In the genomic region with DNA sequence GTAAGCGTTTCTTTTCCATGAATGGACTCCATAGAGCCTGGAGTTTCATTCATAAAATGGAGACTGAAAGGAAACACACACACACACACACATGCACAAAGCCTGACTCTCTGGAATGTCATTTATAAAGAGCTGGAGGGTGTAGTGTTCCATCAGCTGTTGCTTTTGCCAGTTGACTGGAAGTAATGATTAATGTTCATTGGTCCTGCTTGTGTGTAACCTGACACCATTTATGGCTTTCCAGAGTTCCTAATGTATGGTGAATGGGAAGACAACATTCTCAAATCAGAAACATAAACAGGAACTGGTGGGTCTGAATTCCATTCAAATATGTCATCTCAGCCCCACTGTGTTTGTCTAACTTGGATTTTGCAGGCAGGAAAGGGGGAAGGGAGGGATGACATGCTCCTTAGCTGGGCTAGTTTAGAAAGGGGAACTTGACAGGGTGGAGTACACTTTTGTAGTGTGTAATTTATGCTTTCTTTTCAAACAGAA, we compare ENCODE assay signal across 8 mouse cellular contexts.
DNase-seq lines count a peak whose midpoint lies in the region; ATAC-seq and TF ChIP-seq lines count a peak whose summit lies in the region.

No protein-coding gene starts in this region.

- 0% methylated on average over 1 of the region's 1 CpGs for WGBS in embryonic facial prominence, embryonic 13.5 days
- WGBS in hindbrain, postnatal 0 days, result 13% methylated on average over 1 of the region's 1 CpGs
- WGBS in midbrain, embryonic 14.5 days, result 8% methylated on average over 1 of the region's 1 CpGs

- H3K4me3 ChIP-seq in embryonic facial prominence, embryonic 13.5 days, result no peak overlapping the region
- no peak overlapping the region for H3K4me3 ChIP-seq in hindbrain, postnatal 0 days (ENCODE audit: low read length)
- no peak overlapping the region for H3K4me3 ChIP-seq in midbrain, embryonic 14.5 days (replicated peaks; ENCODE audit: low read depth, low read length)

- H3K4me1 ChIP-seq in embryonic facial prominence, embryonic 13.5 days, result peaks cover 21% of the 10 kb centered on the region
- 0 out of 2 replicates have a peak, but pooled peaks cover 3% of the 10 kb centered on the region for H3K4me1 ChIP-seq in hindbrain, postnatal 0 days (ENCODE audit: insufficient read depth, low read length)
- no peaks in the 10 kb centered on the region for H3K4me1 ChIP-seq in midbrain, embryonic 14.5 days (ENCODE audit: control insufficient read depth, insufficient read depth, low read length)

- 0 out of 2 replicates have a peak overlapping the region, but pooled peaks have one; percentile 22 for H3K27ac ChIP-seq in embryonic facial prominence, embryonic 13.5 days
- H3K27ac ChIP-seq in hindbrain, postnatal 0 days, result no peak overlapping the region
- no peak overlapping the region for H3K27ac ChIP-seq in midbrain, embryonic 14.5 days (replicated peaks; ENCODE audit: low read depth, low read length)

- no peaks in the 10 kb centered on the region for H3K9me3 ChIP-seq in embryonic facial prominence, embryonic 13.5 days
- H3K9me3 ChIP-seq in hindbrain, postnatal 0 days (ENCODE audit: low read length), result no peaks in the 10 kb centered on the region
- no peaks in the 10 kb centered on the region for H3K9me3 ChIP-seq in midbrain, embryonic 14.5 days (ENCODE audit: control insufficient read depth, low read length)

- no peaks in the 10 kb centered on the region for H3K36me3 ChIP-seq in embryonic facial prominence, embryonic 13.5 days
- H3K36me3 ChIP-seq in hindbrain, postnatal 0 days (ENCODE audit: insufficient read depth, low read length), result no peaks in the 10 kb centered on the region
- H3K36me3 ChIP-seq in midbrain, embryonic 14.5 days (ENCODE audit: control insufficient read depth, insufficient read depth, low read length), result no peaks in the 10 kb centered on the region

- TF ChIP-seq CTCF in hindbrain, postnatal 0 days (IDR thresholded peaks at IDR 0.05; ENCODE audit: low read depth), result no peak

- peak; percentile 32 for DNase-seq in R1 (ENCODE audit: low read depth, low spot score)
- DNase-seq in hindbrain, postnatal 0 days (ENCODE audit: low spot score), result peak; percentile 11
- peak; percentile 43 for DNase-seq in midbrain, embryonic 14.5 days
- no peak for DNase-seq in thymus, postnatal 4 days
- no peak for DNase-seq in adrenal gland, adult 18-20 months (ENCODE audit: low spot score in 2 of 2)
- DNase-seq in cerebellum, postnatal 4 days (ENCODE audit: low spot score in 2 of 2), result no peak

- no peak overlapping the region; the same call in 1 of the 2 replicates for H3K4me2 ChIP-seq in embryonic facial prominence, embryonic 13.5 days
- H3K4me2 ChIP-seq in hindbrain, postnatal 0 days (ENCODE audit: low read depth, low read length), result no peak overlapping the region
- no peak overlapping the region for H3K4me2 ChIP-seq in midbrain, embryonic 14.5 days (ENCODE audit: low read length)

- peaks cover 7% of the 10 kb centered on the region for H3K27me3 ChIP-seq in embryonic facial prominence, embryonic 13.5 days
- no peaks in the 10 kb centered on the region for H3K27me3 ChIP-seq in hindbrain, postnatal 0 days (ENCODE audit: insufficient read depth, low read length)
- H3K27me3 ChIP-seq in midbrain, embryonic 14.5 days (ENCODE audit: control insufficient read depth, insufficient read depth, low read length), result no peaks in the 10 kb centered on the region

- H3K9ac ChIP-seq in embryonic facial prominence, embryonic 13.5 days, result no peak overlapping the region
- no peak overlapping the region for H3K9ac ChIP-seq in hindbrain, postnatal 0 days (replicated peaks; ENCODE audit: low read length)
- no peak overlapping the region for H3K9ac ChIP-seq in midbrain, embryonic 14.5 days (replicated peaks; ENCODE audit: low read length)

- peak; percentile 80 for ATAC-seq in embryonic facial prominence, embryonic 13.5 days (ENCODE audit: insufficient number of reproducible peaks, insufficient read depth, low FRiP score, low TSS enrichment, low read depth)
- ATAC-seq in hindbrain, postnatal 0 days, result peak; percentile 81
- peak; percentile 66; the same call in 1 of the 2 replicates for ATAC-seq in midbrain, embryonic 14.5 days (ENCODE audit: low FRiP score, low TSS enrichment)
- ATAC-seq in erythroid progenitor cell, adult 5-6 weeks (replicated peaks; ENCODE audit: low FRiP score, poor library complexity, severe bottlenecking), result no peak

Comparison
In these comparisons a context has a peak if more than half of its experiments do, and no peak if none do; other contexts are left out.
1. DNase-seq: peak in R1 (single experiment), hindbrain, postnatal 0 days (single experiment) and midbrain, embryonic 14.5 days (single experiment); none in thymus, postnatal 4 days (single experiment), adrenal gland, adult 18-20 months (0 of 2) and cerebellum, postnatal 4 days (0 of 2).